Mouse (Mus musculus): ENCODE data around the gene Brox.
"Not testable (repeated sequence)": the region's sequence is repeated elsewhere in the genome, so short reads cannot be mapped to it uniquely, and the experiment has no call there.

Gene Brox

DNA sequence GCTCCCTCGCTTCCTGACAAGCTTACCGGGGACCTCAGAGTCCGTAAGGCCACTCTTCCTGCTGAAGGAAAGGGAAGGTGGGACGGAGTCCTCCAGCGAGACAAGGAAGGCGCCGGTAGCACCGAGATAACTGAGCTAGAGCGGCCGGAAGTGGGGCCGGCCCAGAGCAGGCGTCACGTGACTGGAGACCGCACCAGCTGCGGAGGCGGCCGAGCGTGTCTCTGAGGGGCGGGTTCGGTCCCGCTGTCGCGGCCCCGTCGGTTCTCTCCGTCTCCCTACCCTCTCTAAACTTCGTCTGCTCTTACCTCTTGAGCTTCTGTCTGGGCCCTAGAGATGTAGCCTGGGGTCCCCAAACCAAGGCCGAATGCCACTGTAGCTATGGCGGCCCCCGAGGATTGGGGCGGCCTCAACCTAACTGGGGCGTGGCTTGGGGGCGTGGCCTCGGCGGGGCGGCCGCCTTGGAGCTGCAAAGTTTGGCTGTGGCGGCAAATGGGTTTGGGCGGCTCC is at the start of gene Brox:
Brox (minus strand) TSS at position 393 of the 507 bp plus-strand sequence.
- DNase-seq (ENCODE audit: low spot score) = peak; percentile 89

DNA sequence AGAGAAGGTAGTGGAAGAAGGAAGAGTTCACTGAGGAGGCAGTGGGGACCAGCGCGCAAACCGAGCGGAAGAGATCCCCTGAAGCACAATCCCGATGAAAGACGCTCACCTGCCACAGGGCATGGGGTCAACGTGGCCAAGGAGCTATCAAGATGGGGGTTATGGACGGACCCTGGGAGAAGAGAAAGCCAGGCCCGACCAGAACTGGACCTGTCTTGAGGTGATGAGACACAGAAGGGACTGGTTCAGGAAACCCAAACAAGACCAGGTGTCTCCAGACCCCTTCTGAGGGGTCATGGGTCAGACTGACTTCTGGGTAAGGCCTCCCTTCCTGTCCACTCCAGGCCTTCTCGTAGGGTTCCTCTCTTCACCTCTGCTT is 48.7 kb upstream of the Brox start:
- no peak for DNase-seq (ENCODE audit: low spot score)

DNA sequence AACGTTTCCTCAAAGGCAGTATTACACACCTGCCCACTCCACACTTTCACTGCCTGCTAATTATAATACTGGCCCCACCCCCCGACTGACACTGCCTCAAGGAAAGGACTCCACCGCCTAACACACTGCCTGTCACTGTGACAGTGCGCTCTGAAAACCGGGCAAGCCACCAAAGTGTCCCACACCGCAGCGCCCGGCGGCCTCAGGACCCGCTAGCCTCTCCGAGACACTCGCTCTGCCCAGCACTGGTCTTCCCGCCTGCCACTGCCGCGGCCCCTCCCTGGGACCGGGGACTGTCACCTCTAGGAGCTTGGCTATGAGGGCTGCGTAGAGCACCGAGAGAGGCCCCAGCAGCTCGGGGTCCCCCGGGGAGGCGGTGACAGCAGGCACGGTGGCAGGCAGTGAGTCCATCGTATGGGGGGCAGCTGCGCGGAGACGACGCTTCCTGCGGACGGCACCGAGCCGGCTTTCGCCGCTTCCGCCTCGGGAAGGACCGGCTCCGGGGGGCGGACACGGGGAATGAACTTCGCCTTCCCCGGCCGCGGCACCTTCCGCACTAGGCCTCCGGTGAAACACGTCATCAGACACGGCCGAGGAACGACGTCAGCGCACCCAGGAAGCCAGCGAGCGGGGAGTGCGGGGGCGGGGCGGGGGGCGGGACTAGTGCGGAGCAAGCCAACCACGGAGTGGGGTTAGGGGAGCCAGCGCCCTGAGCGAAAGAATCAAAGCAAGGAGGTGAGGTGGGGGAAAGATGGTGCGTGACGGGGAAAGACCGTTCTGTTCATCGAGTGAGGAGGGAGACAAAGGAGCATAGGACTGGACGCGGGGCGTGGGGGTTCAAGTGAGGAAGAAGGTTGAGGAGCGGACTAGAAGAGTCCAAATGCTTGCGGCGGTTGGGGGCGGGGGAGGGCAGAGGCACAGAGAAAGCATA is 48.1 kb upstream of the Brox start:
- DNase-seq (ENCODE audit: low spot score) = peak; percentile 56

DNA sequence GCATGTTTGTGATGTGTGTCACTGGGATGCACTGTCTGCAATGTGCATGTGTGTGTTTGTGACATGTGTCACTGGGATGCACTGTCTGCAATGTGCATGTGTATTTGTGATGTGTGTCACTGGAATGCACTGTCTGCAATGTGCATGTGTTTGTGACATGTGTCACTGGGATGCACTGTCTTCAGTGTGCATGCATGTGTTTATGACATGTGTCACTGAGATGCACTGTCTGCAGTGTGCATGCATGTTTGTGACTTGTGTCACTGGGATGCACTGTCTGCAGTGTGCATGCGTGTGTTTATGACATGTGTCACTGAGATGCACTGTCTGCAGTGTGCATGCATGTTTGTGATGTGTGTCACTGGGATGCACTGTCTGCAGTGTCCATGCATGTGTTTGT is 45.8 kb upstream of the Brox start:
- not testable (repeated sequence) for DNase-seq (ENCODE audit: low spot score)

DNA sequence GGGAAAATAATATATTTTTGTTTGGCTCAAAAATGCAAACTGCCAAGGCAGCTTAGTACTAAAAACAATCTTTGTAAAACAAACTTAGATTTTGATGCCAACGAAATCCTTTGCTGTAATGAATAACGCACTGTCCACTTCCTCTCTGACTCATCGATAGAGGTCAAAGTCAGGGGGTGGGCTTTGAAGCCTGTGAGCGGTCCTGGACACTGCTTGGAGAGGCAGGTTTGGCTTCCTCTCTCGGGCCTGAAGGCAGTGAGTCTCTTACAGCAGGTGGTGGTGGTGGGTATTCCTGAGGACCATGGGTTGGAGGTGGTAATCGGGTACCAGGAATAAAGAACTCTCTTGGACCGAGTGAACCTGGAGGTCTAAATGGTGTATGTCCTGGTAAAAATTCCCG is 30.1 kb upstream of the Brox start:
- no peak for DNase-seq (ENCODE audit: low spot score)

DNA sequence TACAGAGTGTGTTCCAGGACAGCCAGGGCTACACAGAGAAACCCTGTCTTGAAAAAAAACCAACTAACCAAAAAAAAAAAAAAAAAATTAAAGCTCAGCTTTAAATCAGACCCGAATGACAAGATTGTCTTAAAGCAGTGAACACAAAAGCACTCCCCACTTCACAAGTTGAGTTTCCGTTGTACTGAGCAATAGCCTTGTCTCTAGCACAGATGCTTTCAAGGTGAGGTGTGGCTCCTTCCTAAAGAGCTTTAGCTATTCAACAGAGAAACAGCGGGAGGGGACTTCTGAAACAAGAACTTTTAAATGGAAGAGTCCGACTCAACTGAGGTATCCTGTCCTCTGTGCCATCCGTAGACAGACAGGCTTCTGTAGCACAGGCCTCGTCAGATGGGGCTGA is 27.4 kb upstream of the Brox start:
- no peak for DNase-seq (ENCODE audit: low spot score)

DNA sequence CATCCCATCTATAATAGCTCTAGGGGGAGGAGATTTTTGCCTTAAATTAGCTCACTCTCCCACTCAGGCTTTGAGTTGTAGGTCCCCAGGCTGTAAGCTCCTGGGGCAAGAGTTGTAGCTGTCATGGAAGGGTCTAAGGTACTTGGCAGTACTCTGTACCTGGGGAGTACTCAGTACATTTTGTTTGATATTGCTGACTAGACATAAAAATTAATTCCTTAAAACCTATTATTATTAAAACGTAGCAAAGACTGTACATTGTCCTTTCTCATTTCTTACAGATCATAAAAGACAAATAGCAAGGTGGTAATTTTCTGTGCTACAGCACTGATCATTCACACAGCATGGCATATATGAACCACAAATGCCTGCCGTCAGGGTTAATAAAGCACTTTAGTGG is 26.9 kb upstream of the Brox start:
- no peak for DNase-seq (ENCODE audit: low spot score)

DNA sequence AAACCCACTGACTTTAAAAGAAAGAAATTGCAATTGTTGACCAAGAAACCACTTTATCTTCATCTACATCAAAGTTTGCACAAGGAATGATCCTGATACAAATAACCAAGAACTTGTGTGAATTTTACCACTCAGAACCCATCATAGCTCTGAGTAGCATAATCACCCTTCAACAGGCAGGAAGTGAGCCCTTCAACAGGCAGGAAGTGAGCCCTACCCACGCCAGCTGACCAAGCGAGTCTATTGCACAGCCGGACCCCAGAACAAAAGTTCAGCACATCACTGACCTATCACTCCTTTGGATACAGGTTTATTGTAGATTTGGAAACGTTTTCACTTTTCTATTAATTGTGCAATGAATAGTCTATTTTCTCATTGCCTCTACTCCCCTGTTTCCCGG is 25.4 kb upstream of the Brox start:
- not testable (repeated sequence) for DNase-seq (ENCODE audit: low spot score)

DNA sequence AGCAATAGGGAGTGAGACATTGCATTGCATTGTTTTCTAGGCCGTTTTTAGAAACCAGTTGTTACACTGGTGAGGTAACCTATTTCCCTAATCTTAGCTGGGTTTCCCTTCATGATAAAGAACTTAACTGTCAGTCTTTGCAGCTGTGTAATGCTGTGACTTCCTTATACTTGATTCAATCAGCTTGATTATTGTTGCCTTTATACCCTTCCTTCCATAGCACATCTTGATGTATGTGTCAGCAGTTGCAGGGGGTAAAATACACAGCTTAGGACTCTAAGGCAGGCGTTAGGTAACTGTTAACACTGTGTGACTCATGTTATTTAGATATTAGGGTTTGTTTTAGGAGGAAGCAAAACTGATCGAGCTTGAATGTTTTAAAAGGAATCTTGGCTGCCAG is 23.6 kb upstream of the Brox start:
- no peak for DNase-seq (ENCODE audit: low spot score)

DNA sequence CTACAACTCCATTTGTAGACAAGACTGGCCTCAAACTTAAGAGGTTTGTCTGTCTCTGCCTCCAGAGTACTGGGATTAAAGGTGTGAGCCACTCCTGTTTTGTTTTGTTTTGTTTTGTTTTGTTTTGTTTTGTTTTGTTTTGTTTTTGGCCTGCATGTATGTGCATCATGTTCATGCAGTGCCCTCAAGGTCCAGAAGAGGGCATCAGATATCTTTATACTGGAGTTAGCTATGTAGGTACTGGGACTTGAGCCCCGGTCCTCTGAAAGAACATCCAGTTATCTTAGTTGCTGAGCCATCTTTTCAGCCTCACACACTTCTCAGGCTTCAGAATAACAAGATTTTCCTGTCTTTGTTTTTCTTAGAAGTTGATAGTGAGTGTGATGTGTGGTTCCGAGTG is 18.7 kb upstream of the Brox start:
- DNase-seq (ENCODE audit: low spot score) = no peak

DNA sequence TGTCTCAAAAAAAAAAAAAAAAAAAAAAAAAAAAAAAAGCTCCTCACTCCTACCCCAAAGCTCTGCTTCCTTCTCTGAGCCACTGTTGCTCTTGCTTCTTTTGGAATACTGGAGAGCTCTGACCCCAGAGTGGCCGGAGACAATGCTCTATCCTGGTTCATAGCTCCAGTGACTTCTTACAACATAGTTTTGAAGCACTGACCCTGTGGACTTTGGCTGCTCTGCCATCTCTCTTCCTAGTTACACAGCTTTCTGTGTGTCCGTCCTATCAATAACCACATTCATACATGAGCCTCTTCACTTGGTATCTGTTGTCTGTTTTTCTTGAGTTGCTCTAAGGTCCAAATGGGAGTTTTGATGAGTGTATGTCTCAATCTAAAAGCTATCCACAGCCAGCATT is 15.0 kb upstream of the Brox start:
- DNase-seq (ENCODE audit: low spot score) = no peak

DNA sequence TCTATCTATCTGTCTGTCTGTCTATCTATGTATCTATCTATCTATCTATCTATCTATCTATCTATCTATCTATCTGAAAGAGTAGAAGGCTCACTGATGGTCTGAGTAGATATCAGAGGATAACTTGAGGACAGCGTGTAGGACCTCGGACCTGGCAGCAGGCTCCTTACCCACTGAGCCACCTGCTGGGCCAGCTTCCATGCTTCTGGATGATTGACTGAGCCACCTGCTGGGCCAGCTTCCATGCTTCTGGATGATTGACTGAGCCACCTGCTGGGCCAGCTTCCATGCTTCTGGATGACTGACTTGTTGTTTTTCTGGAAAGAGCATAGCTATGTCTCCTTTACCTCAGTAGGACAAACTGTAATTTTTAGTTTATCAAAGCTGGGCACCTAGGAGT is 12.5 kb upstream of the Brox start:
- DNase-seq (ENCODE audit: low spot score) = not testable (repeated sequence)

DNA sequence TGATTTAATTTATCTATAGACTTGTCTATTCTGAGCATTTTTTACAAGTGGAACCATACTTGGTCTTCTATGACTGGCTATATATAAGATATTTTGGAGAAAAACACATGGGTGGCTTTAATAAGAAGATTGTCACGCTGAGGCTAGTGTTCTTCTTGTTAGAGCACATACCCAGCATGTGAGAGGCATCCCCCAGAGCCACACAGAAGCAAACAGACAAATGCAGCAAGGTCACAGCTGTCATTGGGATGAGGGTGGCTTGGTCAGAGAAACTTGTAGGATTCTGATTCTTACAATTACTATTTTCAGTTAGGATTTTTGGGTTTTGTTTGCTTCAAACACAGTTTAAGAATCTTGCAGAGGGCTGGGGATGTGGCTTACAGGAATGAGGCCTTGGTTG is 11.4 kb upstream of the Brox start:
- no peak for DNase-seq (ENCODE audit: low spot score)

DNA sequence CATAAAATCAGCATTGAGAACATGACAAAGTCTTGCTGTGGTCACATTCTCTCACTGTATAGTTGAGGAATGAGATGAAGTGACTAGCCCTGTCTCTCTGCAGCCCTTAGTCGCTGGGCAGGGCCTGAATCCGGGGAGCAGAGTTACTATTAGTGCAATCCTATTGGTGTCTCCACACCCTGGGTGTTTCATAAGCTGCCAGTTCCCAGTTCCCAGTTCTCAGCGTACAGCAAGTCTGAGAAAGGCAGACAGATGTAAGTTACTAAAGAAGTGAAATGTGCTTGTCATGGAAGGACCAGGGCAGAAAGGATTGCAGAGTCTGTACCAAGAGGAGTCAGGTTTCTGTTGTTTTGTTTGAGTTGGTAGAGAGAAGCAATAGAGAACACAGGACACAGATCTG is 10.5 kb upstream of the Brox start:
- DNase-seq (ENCODE audit: low spot score) = no peak

DNA sequence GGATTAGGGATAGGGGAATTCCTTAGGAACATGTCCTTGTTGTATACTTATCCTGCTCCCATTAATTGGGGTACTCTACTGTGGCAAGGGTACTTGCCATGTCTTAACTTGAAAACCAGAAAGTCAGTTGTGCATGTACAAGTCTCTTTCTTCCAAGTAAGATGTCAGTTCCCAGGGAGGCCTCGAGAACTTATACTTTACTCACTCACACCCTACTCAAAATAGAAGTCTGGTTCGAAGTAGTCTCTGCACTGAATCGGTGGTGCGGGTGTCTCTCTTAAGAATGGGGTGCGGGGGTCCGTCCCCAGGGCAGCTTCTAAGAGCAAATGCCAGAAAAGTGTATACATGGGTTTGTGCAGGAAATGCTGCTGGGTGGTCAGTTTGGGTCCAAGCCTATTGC is 2.1 kb upstream of the Brox start:
- peak; percentile 100 for DNase-seq (ENCODE audit: low spot score)

DNA sequence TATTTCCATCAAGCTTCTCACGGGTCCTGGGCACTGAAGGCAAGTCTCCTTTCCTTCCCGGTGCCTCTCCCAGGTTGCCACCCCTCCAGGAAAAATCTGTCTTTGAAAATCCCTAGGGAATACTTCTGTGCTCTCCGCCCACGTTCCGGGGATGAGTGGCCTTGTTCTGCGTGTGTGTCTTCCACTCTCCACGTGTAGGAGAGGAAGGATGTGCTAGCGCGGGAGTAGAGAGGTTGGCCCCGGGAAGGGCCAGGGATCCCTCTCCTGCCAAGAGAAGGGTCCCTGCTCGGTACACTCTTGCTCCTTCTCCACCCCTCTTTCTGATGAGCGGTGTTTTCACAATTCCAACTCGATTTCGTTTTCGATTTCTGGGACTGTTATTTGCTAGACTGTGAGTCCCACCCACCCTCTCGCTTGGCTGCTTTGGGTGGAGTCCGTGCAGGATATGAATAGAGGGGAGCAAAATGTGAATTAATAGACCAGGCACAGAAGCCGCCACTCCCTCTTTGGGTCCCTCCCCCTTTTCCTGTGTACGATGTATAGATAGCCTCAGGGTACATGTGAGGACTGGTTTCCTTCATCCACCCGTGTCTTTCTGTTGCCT is 919 bp upstream of the Brox start:
- DNase-seq (ENCODE audit: low spot score) = peak; percentile 4

DNA sequence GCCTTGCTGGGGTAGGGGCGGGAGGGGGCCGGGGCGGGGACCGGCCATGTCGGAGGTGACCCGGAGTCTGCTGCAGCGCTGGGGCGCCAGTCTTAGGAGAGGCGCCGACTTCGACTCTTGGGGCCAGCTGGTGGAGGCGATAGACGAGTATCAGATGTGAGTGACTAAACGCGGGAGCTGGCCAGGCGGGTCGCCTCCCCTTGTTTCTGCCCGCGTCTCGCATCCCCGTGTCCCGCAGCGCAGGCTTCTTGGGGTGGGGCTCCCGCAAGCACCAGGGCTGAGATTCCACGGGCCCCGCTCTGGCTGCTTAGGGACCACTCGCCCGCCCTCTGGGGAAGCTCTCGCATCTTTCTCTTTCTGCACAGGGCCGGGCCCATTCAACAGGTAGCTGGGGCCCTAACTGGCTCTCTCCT is 410 bp upstream of the Brox start:
- DNase-seq (ENCODE audit: low spot score) = peak; percentile 39

DNA sequence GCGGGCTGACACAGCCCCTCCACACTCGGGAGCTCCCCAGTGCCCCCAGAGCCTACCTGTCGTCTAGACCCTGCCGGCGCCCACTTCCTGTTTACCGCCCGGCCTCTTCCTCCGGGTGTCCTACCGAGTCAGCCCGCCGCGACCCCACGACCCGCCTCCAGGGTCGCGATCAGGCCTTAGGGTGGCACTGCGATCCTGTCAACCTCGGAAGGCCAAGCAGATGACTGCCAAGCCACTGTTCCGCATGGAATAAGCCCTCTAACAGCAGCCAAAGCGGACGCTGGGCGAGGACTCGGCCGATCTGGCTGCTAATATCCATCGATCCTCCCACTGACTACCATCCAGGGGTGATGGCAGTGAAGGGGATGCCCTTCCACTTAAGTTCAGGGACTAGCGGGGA is 604 bp downstream of the Brox start, which contains the start of gene Aida:
Aida (plus strand) TSS at position 126 of the 400 bp plus-strand sequence.
- no peak for DNase-seq (ENCODE audit: low spot score)

DNA sequence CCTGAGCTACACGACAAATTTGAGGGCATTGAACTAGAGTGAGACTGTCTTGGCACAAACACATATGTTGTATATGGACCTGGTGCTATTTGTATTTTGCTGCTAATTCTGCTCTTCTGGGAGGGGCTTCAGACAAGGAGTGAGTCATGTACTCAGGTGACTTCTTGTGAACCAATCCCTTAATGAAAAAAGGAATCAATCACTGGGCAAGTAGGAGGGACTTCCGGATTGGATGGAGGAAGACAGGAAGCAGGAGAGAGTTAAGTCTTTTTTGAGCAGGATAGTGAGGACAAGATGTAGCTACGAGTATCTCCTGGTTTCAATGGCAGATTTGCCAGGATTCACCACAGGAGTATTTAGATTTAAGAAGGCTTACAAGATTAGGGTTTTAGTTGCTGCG is 7.5 kb downstream of the Brox start:
- DNase-seq (ENCODE audit: low spot score) = no peak

DNA sequence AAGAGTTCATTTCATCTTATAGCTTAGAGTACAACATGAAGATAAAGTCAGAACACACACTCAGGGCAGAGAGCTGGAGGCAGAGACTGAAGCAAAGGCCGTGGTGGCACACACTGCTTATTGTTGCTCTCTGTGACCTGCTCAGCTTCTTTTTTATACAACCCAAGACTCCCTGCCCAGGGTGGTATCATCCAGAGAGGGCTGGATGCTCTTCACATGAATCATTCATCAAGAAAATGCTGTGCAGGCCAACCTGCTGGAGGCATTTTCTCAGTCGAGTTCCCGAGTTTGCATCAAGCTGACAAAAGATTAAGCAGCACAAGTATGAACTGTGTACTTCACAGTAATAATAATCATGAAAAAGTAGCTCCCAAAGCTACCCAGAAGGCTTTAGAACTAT is 8.7 kb downstream of the Brox start:
- no peak for DNase-seq (ENCODE audit: low spot score)

DNA sequence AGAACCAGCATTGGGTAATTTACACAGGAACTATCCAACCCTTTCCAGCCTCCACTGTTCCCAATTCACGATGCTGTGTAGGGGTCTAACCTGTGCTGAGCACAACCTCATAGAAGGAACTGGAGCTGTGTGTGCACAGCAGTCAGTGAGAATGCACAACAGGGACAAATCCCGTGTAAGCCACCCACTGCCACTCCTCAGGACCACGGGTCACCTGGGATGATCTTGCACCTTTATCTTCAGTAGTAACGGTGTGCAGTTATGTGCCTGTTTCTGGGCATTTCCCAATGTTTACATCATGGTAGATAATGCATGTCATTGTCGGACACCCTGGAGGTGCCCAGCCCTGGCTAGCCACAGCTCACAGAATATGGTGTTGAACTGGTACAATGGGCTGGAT is 21.3 kb downstream of the Brox start:
- DNase-seq (ENCODE audit: low spot score) = no peak

DNA sequence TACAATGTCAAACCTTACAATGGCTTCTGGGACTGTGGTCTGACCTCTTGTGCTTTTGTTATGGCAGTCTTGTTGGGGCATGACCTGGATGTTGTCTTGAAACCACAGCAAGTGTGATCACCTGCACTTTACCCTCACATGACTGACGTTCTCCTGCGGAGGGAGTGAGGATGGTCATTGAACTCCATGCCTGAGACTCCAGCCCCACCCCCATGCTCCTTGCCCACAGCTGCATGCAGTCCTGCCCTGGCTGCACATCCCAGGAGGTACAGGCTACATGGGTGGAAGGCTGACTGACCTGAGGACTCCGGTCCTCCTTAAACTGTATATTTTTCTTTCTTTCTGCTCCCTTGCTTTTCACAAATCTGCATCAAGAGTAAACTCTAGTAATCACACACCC is 22.7 kb downstream of the Brox start:
- no peak for DNase-seq (ENCODE audit: low spot score)

Measured in ovary, postnatal 10 days (tissue).